Mouse (Mus musculus): ENCODE results near the gene Hoxc5. TPM values are rescaled to one million over a fixed set of nuclear protein-coding genes. Genes with fewer than 3 reads are reported as not detected.

Gene Hoxc5
- total RNA-seq, 2 experiments from 2014 or later = 0.12 to 0.15 TPM

- no peak for DNase-seq
- intact Hi-C loops (cut with DNase I) = loop anchor here (1.0 kb wide), 1 partner anchor 182 kb away; no protein-coding TSS in a partner anchor
Observed at GRCm38 (mm10) chr15:102943468-102943813, 23.8 kb upstream of the Hoxc5 start.

GRCm38 (mm10) chr15:102945185-102946077 is 21.8 kb upstream of the Hoxc5 start:
- intact Hi-C loops (cut with DNase I) = no loop called here
- DNase-seq = no peak

- intact Hi-C loops (cut with DNase I) = no loop called here
- no peak for DNase-seq
Observed at GRCm38 (mm10) chr15:102947276-102947675, 20.0 kb upstream of the Hoxc5 start.

- DNase-seq = no peak
- intact Hi-C loops (cut with DNase I) = no loop called here
Observed at GRCm38 (mm10) chr15:102948842-102949241, 18.4 kb upstream of the Hoxc5 start.

- intact Hi-C loops (cut with DNase I) = no loop called here
- DNase-seq = no peak
Observed at GRCm38 (mm10) chr15:102949696-102950095, 17.5 kb upstream of the Hoxc5 start.

GRCm38 (mm10) chr15:102950877-102951276 is 16.4 kb upstream of the Hoxc5 start:
- DNase-seq = no peak
- intact Hi-C loops (cut with DNase I) = no loop called here

GRCm38 (mm10) chr15:102953561-102953960 is 13.7 kb upstream of the Hoxc5 start:
- DNase-seq = no peak
- intact Hi-C loops (cut with DNase I) = no loop called here

- intact Hi-C loops (cut with DNase I) = loop anchor here (5.0 kb wide), 1 partner anchor 192 kb away; no protein-coding TSS in a partner anchor
- DNase-seq = no peak
Observed at GRCm38 (mm10) chr15:102954192-102955006, 12.8 kb upstream of the Hoxc5 start, which contains the start of gene Hoxc11. Gene Hoxc11 (plus strand): TSS chr15:102954427.

- no peak for DNase-seq
- intact Hi-C loops (cut with DNase I) = loop anchor here (5.0 kb wide), 1 partner anchor 193 kb away; no protein-coding TSS in a partner anchor
Observed at GRCm38 (mm10) chr15:102955007-102955382, 12.2 kb upstream of the Hoxc5 start.

- intact Hi-C loops (cut with DNase I) = loop anchor here (5.0 kb wide), 1 partner anchor 194 kb away; no protein-coding TSS in a partner anchor
- DNase-seq = no peak
Observed at GRCm38 (mm10) chr15:102955833-102956640, 11.2 kb upstream of the Hoxc5 start.

GRCm38 (mm10) chr15:102956906-102957305 is 10.3 kb upstream of the Hoxc5 start:
- intact Hi-C loops (cut with DNase I) = loop anchor here (5.0 kb wide), 1 partner anchor 195 kb away; no protein-coding TSS in a partner anchor
- DNase-seq = no peak

- no peak for DNase-seq
- intact Hi-C loops (cut with DNase I) = loop anchor here (5.0 kb wide), 1 partner anchor 197 kb away; no protein-coding TSS in a partner anchor
Observed at GRCm38 (mm10) chr15:102959663-102960191, 7.5 kb upstream of the Hoxc5 start.

GRCm38 (mm10) chr15:102961728-102962127 is 5.5 kb upstream of the Hoxc5 start:
- intact Hi-C loops (cut with DNase I) = no loop called here
- DNase-seq = no peak

- no peak for DNase-seq
- intact Hi-C loops (cut with DNase I) = no loop called here
Observed at GRCm38 (mm10) chr15:102962492-102962891, 4.8 kb upstream of the Hoxc5 start.

GRCm38 (mm10) chr15:102963259-102963658 is 4.0 kb upstream of the Hoxc5 start:
- intact Hi-C loops (cut with DNase I) = no loop called here

GRCm38 (mm10) chr15:102963671-102964640 is 3.3 kb upstream of the Hoxc5 start:
- peak; percentile 26 to 47 for DNase-seq
- intact Hi-C loops (cut with DNase I) = no loop called here

More at GRCm38 (mm10) chr15:102963259-102963658, 4.0 kb upstream of the Hoxc5 start:
- DNase-seq = no peak

- no peak for DNase-seq
Observed at GRCm38 (mm10) chr15:102965003-102965891, 2.0 kb upstream of the Hoxc5 start.

More at GRCm38 (mm10) chr15:102965003-102965891, 2.0 kb upstream of the Hoxc5 start:
- intact Hi-C loops (cut with DNase I) = no loop called here

Measured in heart, postnatal 10 days (tissue).